Mouse (Mus musculus) intestine, embryonic 16.5 days (tissue): ENCODE data around the gene Ppp1r13l. TPM values are rescaled to one million over a fixed set of nuclear protein-coding genes. Genes with fewer than 3 reads are reported as not detected.

Source experiments
- ATAC-seq: fragments of 200-750 bp; cut with Nextera tagmentation; 2 replicates; pipeline ENCODE4 v1.8.0; 2017; ENCODE audit warnings: moderate TSS enrichment, moderate library complexity
- H3K27ac ChIP-seq: fragments of 300-500 bp; sonication (generic); 2 replicates; pipeline ENCODE4 v1.5.1; 2014; ENCODE audit warnings: mild to moderate bottlenecking, low read length
- H3K27me3 ChIP-seq: fragments of 300-500 bp; sonication (generic); replicated peaks from 2 replicates; pipeline ENCODE4 v1.6.1; 2014; ENCODE audit warnings: low read length, control low read depth, mixed read lengths; ENCODE audit not compliant: control insufficient read depth, insufficient read depth
- H3K36me3 ChIP-seq: fragments of 300-500 bp; sonication (generic); 2 replicates; pipeline ENCODE4 v1.6.1; 2014; ENCODE audit warnings: low read length, control low read depth; ENCODE audit not compliant: control insufficient read depth, insufficient read depth
- H3K4me1 ChIP-seq: fragments of 300-500 bp; sonication (generic); 2 replicates; pipeline ENCODE4 v1.6.1; 2014; ENCODE audit warnings: low read length, control low read depth, mixed read lengths; ENCODE audit not compliant: control insufficient read depth, insufficient read depth
- H3K4me2 ChIP-seq: fragments of 300-500 bp; sonication (generic); 2 replicates; pipeline ENCODE4 v1.6.1; 2014; ENCODE audit warnings: low read depth, low read length, control low read depth
- H3K4me3 ChIP-seq: fragments of 300-500 bp; sonication (generic); 2 replicates; pipeline ENCODE4 v1.5.1; 2014; ENCODE audit warnings: mild to moderate bottlenecking, low read length
- H3K9ac ChIP-seq: fragments of 300-500 bp; sonication (generic); 2 replicates; pipeline ENCODE4 v1.6.1; 2014; ENCODE audit warnings: low read depth, low read length
- H3K9me3 ChIP-seq: fragments of 300-500 bp; sonication (generic); 2 replicates; pipeline ENCODE4 v1.6.1; 2016; ENCODE audit warnings: low read length, control low read depth; ENCODE audit not compliant: control insufficient read depth
- WGBS: fragments of 180-500 bp; shearing (Covaris S2); extraction: QIAGEN DNeasy Blood & Tissue Kit; methylation state at CpG from one replicate; pipeline ENCODE4 v1.1.7; 2014; 5-methylcytosine and 5-hydroxymethylcytosine counted together
- polyA plus RNA-seq: library from polyadenylated mRNA; unstranded; fragments of >200 nt; fragmentation: Nextera tagmentation; extraction: Ambion mirVana; gene quantifications from 2 replicates; pipeline ENCODE4 v1.2.1, GENCODE M21; 2015

Gene Ppp1r13l
- polyA plus RNA-seq, 1 experiment from 2014 or later: 3.1 TPM

- no peaks in the 10 kb centered on the region for H3K9me3 ChIP-seq
- peak overlapping the region; percentile 90; the same call in 1 of the 2 replicates for H3K4me2 ChIP-seq
- no peak overlapping the region for H3K4me3 ChIP-seq
- no peak overlapping the region for H3K27ac ChIP-seq
- H3K4me1 ChIP-seq: peaks cover 9% of the 10 kb centered on the region; the same call in 1 of the 2 replicates
- ATAC-seq: no peak
- 38% methylated on average over 7 of the region's 7 CpGs for WGBS
- no peaks in the 10 kb centered on the region for H3K36me3 ChIP-seq
- peaks cover 8% of the 10 kb centered on the region; the same call in 1 of the 2 replicates for H3K27me3 ChIP-seq
- H3K9ac ChIP-seq: no peak overlapping the region
These were observed 38.9 kb upstream of the Ppp1r13l start for GRCm38 (mm10) chr7:19320637-19321036.

GRCm38 (mm10) chr7:19321464-19321863 is 38.1 kb upstream of the Ppp1r13l start:
- Histone ChIP-seq H3K36me3 (no peaks in the 10 kb centered on the region), H3K9ac (no peak overlapping the region), H3K4me1 (peaks cover 11% of the 10 kb centered on the region; the same call in 1 of the 2 replicates), H3K4me3 (no peak overlapping the region), H3K27me3 (peaks cover 8% of the 10 kb centered on the region; the same call in 1 of the 2 replicates), H3K4me2 (no peak overlapping the region), H3K27ac (no peak overlapping the region), H3K9me3 (no peaks in the 10 kb centered on the region)
- no peak for ATAC-seq
- WGBS: 41% methylated on average over 5 of the region's 5 CpGs

- Histone ChIP-seq H3K36me3 (no peaks in the 10 kb centered on the region), H3K4me1 (peaks cover 18% of the 10 kb centered on the region), H3K4me3 (no peak overlapping the region), H3K4me2 (no peak overlapping the region), H3K9me3 (no peaks in the 10 kb centered on the region), H3K27ac (no peak overlapping the region), H3K27me3 (peaks cover 8% of the 10 kb centered on the region; the same call in 1 of the 2 replicates), H3K9ac (no peak overlapping the region)
- WGBS: 53% methylated on average over 9 of the region's 9 CpGs
- no peak for ATAC-seq
These were observed 37.1 kb upstream of the Ppp1r13l start for GRCm38 (mm10) chr7:19322489-19322888.

GRCm38 (mm10) chr7:19324221-19324620 is 35.3 kb upstream of the Ppp1r13l start:
- 85% methylated on average over 11 of the region's 11 CpGs for WGBS
- Histone ChIP-seq H3K4me2 (no peak overlapping the region), H3K27me3 (peaks cover 8% of the 10 kb centered on the region; the same call in 1 of the 2 replicates), H3K9ac (no peak overlapping the region), H3K4me1 (peaks cover 20% of the 10 kb centered on the region), H3K4me3 (no peak overlapping the region), H3K36me3 (no peaks in the 10 kb centered on the region), H3K27ac (no peak overlapping the region), H3K9me3 (no peaks in the 10 kb centered on the region)
- no peak for ATAC-seq

- peaks cover 11% of the 10 kb centered on the region for H3K4me1 ChIP-seq
- ATAC-seq: no peak; the same call in 1 of the 2 replicates
- no peak overlapping the region for H3K27ac ChIP-seq
- H3K36me3 ChIP-seq: no peaks in the 10 kb centered on the region
- WGBS: 71% methylated on average over 21 of the region's 21 CpGs
- H3K4me3 ChIP-seq: no peak overlapping the region
- H3K4me2 ChIP-seq: no peak overlapping the region
- H3K27me3 ChIP-seq: peaks cover 8% of the 10 kb centered on the region; the same call in 1 of the 2 replicates
- H3K9me3 ChIP-seq: no peaks in the 10 kb centered on the region
- no peak overlapping the region for H3K9ac ChIP-seq
These were observed 34.0 kb upstream of the Ppp1r13l start for GRCm38 (mm10) chr7:19325262-19326199.

GRCm38 (mm10) chr7:19326359-19326758 is 33.2 kb upstream of the Ppp1r13l start:
- Histone ChIP-seq H3K9me3 (no peaks in the 10 kb centered on the region), H3K27me3 (peaks cover 6% of the 10 kb centered on the region; the same call in 1 of the 2 replicates), H3K27ac (peak overlapping the region; percentile 75), H3K4me3 (peak overlapping the region; percentile 52), H3K4me1 (peaks cover 11% of the 10 kb centered on the region), H3K4me2 (peak overlapping the region; percentile 77), H3K9ac (peak overlapping the region; percentile 55), H3K36me3 (no peaks in the 10 kb centered on the region)
- under 1% methylated on average over 18 of the region's 20 CpGs for WGBS
- peak; percentile 76 for ATAC-seq

- WGBS: under 1% methylated on average over 21 of the region's 22 CpGs
- peak overlapping the region; percentile 61 for H3K9ac ChIP-seq
- peak overlapping the region; percentile 77 for H3K4me2 ChIP-seq
- no peaks in the 10 kb centered on the region for H3K36me3 ChIP-seq
- H3K27ac ChIP-seq: peak overlapping the region; percentile 75
- ATAC-seq: peak; percentile 77
- no peaks in the 10 kb centered on the region for H3K9me3 ChIP-seq
- peaks cover 11% of the 10 kb centered on the region for H3K4me1 ChIP-seq
- H3K4me3 ChIP-seq: peak overlapping the region; percentile 52
- H3K27me3 ChIP-seq: peaks cover 4% of the 10 kb centered on the region; the same call in 1 of the 2 replicates
These were observed 32.4 kb upstream of the Ppp1r13l start for GRCm38 (mm10) chr7:19327128-19327527.

GRCm38 (mm10) chr7:19327782-19328181 is 31.8 kb upstream of the Ppp1r13l start:
- no peak overlapping the region for H3K27ac ChIP-seq
- H3K36me3 ChIP-seq: no peaks in the 10 kb centered on the region
- peaks cover 11% of the 10 kb centered on the region for H3K4me1 ChIP-seq
- H3K4me3 ChIP-seq: no peak overlapping the region
- 75% methylated on average over 5 of the region's 5 CpGs for WGBS
- H3K4me2 ChIP-seq: peak overlapping the region; percentile 77; the same call in 1 of the 2 replicates
- H3K27me3 ChIP-seq: no peaks in the 10 kb centered on the region; the same call in 1 of the 2 replicates
- peak overlapping the region; percentile 61; the same call in 1 of the 2 replicates for H3K9ac ChIP-seq
- no peak for ATAC-seq
- H3K9me3 ChIP-seq: no peaks in the 10 kb centered on the region

- Histone ChIP-seq H3K27ac (no peak overlapping the region), H3K4me1 (peaks cover 11% of the 10 kb centered on the region), H3K27me3 (no peaks in the 10 kb centered on the region), H3K4me3 (no peak overlapping the region), H3K9me3 (no peaks in the 10 kb centered on the region), H3K9ac (no peak overlapping the region), H3K36me3 (no peaks in the 10 kb centered on the region), H3K4me2 (no peak overlapping the region)
- ATAC-seq: no peak
These were observed 31.1 kb upstream of the Ppp1r13l start for GRCm38 (mm10) chr7:19328425-19328824.
